Mouse (Mus musculus) embryonic facial prominence, embryonic 15.5 days (tissue): ENCODE measurements at regions not wholly inside any gene's neighbourhood (a gene's known extent, or its start where the extent isn't known, plus 50 kb on each side); places are given as distances from the start of the nearest gene placed in this dataset.

Source experiments
- ATAC-seq: fragments of 200-750 bp; cut with Nextera tagmentation; 2 replicates; pipeline ENCODE4 v1.8.0; 2017; ENCODE audit warnings: low read depth, moderate TSS enrichment; ENCODE audit not compliant: insufficient number of reproducible peaks, low FRiP score, low TSS enrichment
- H3K27ac ChIP-seq: fragments of 300-500 bp; sonication (generic); replicated peaks from 2 replicates; pipeline ENCODE4 v1.5.1; 2015; ENCODE audit warnings: mild to moderate bottlenecking, inconsistent platforms
- H3K27me3 ChIP-seq: fragments of 300-500 bp; sonication (generic); 2 replicates; pipeline ENCODE4 v1.6.1; 2015; ENCODE audit warnings: inconsistent platforms
- H3K36me3 ChIP-seq: fragments of 300-500 bp; sonication (generic); 2 replicates; pipeline ENCODE4 v1.6.1; 2015; ENCODE audit warnings: mild to moderate bottlenecking, inconsistent platforms
- H3K4me1 ChIP-seq: fragments of 300-500 bp; sonication (generic); 2 replicates; pipeline ENCODE4 v1.6.1; 2015; ENCODE audit warnings: inconsistent platforms
- H3K4me2 ChIP-seq: fragments of 300-500 bp; sonication (generic); replicated peaks from 2 replicates; pipeline ENCODE4 v1.6.1; 2015; ENCODE audit warnings: mild to moderate bottlenecking, inconsistent platforms
- H3K4me3 ChIP-seq: fragments of 300-500 bp; sonication (generic); replicated peaks from 2 replicates; pipeline ENCODE4 v1.5.1; 2015; ENCODE audit warnings: mild to moderate bottlenecking, inconsistent platforms
- H3K9ac ChIP-seq: fragments of 300-500 bp; sonication (generic); 2 replicates; pipeline ENCODE4 v1.6.1; 2015; ENCODE audit warnings: inconsistent platforms
- H3K9me3 ChIP-seq: fragments of 300-500 bp; sonication (generic); replicated peaks from 2 replicates; pipeline ENCODE4 v1.6.1; 2016; ENCODE audit warnings: inconsistent platforms
- WGBS: fragments of 180-500 bp; shearing (Covaris S2); methylation state at CpG from one replicate; pipeline ENCODE4 v1.1.7; 2015; 5-methylcytosine and 5-hydroxymethylcytosine counted together

DNA sequence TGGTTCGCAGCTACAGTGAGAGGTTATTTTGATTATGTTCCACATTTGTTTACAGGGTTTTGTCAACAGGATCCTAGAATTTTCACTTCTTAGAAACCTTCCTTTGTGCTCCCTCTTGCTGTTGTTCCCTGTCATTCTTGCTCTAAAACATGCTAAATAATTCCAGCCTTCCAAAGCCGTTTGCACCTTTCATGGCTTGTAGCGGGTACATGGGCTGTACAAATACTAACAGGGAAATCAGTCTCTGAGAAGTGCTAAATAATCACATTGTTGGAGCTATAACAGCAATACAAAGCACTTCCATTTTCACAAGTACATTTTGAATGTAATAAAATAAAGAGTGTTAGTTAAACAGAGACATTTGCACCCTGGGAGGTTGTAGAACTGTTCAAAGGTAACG is 268.8 kb upstream of the Acvr2a start:
- H3K9me3 ChIP-seq: no peaks in the 10 kb centered on the region
- H3K27me3 ChIP-seq: no peaks in the 10 kb centered on the region
- no peak overlapping the region for H3K4me2 ChIP-seq
- no peaks in the 10 kb centered on the region for H3K36me3 ChIP-seq
- no peak overlapping the region for H3K27ac ChIP-seq
- 85% methylated on average over 4 of the region's 4 CpGs for WGBS
- H3K9ac ChIP-seq: no peak overlapping the region
- H3K4me1 ChIP-seq: no peaks in the 10 kb centered on the region
- H3K4me3 ChIP-seq: no peak overlapping the region
- ATAC-seq: no peak

DNA sequence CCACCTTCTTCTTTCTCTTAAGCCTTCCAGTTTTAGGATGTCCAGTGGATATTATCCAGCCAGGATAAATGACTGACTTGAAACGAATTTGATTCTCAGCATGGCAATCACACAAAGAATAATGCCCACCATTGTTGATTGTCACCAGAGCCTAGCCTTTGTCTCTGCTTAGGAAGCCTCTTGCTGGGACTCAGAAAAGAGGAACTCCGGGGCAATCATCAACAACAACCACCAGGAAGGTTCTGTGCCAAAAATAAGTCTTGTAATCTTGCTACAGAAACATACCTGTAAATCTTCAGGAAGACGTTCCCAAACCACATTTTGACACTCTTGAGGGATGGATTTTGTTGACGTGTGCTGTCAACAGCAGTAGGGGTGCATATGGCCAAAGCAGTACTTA is 268.2 kb upstream of the Acvr2a start:
- H3K4me1 ChIP-seq: no peaks in the 10 kb centered on the region
- H3K27me3 ChIP-seq: no peaks in the 10 kb centered on the region
- H3K4me2 ChIP-seq: no peak overlapping the region
- no peaks in the 10 kb centered on the region for H3K9me3 ChIP-seq
- no peak overlapping the region for H3K9ac ChIP-seq
- no peak overlapping the region for H3K4me3 ChIP-seq
- H3K27ac ChIP-seq: no peak overlapping the region
- ATAC-seq: no peak
- no peaks in the 10 kb centered on the region for H3K36me3 ChIP-seq
- 56% methylated on average over 4 of the region's 4 CpGs for WGBS

GRCm38 (mm10) chr2:48546194-48546593 is 267.7 kb upstream of the Acvr2a start:
- no peaks in the 10 kb centered on the region for H3K36me3 ChIP-seq
- no peak for ATAC-seq
- H3K27ac ChIP-seq: no peak overlapping the region
- H3K4me2 ChIP-seq: no peak overlapping the region
- H3K4me3 ChIP-seq: no peak overlapping the region
- H3K9ac ChIP-seq: no peak overlapping the region
- H3K27me3 ChIP-seq: no peaks in the 10 kb centered on the region
- no peaks in the 10 kb centered on the region for H3K4me1 ChIP-seq
- no peaks in the 10 kb centered on the region for H3K9me3 ChIP-seq
- 88% methylated on average over 4 of the region's 4 CpGs for WGBS

- WGBS: 44% methylated on average over 3 of the region's 3 CpGs
- no peaks in the 10 kb centered on the region for H3K27me3 ChIP-seq
- H3K36me3 ChIP-seq: no peaks in the 10 kb centered on the region
- no peak overlapping the region for H3K9ac ChIP-seq
- H3K4me3 ChIP-seq: no peak overlapping the region
- no peak overlapping the region for H3K27ac ChIP-seq
- H3K4me2 ChIP-seq: no peak overlapping the region
- no peaks in the 10 kb centered on the region for H3K9me3 ChIP-seq
- no peak for ATAC-seq
- 0 out of 2 replicates have a peak, but pooled peaks cover 5% of the 10 kb centered on the region for H3K4me1 ChIP-seq
These were observed 257.3 kb upstream of the Acvr2a start for GRCm38 (mm10) chr2:48556600-48556999.

- Histone ChIP-seq H3K4me3 (no peak overlapping the region), H3K4me1 (0 out of 2 replicates have a peak, but pooled peaks cover 5% of the 10 kb centered on the region), H3K36me3 (no peaks in the 10 kb centered on the region), H3K9me3 (no peaks in the 10 kb centered on the region), H3K9ac (no peak overlapping the region), H3K27me3 (no peaks in the 10 kb centered on the region), H3K4me2 (no peak overlapping the region), H3K27ac (no peak overlapping the region)
- no peak for ATAC-seq
These were observed 256.8 kb upstream of the Acvr2a start for GRCm38 (mm10) chr2:48557123-48557522.

DNA sequence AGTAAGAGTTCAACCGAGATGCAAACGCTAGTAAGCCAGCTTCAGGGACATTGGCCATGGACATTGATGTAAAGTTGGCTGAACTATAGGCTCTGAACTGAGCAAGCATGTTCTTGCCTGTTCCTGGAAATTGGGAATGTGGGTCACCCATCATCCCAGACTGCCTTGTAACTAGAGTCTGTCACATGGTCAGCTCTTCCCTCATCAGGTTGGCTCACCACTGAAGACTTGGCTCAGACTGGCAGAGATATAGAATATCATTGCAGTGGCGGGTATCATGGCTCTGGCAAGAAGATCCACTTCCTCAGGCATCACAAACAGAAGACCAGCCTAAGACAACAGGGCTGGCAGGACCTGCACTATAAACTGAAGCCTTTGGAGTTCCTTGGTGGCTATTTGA is 255.3 kb upstream of the Acvr2a start:
- no peak for ATAC-seq
- Histone ChIP-seq H3K27me3 (no peaks in the 10 kb centered on the region), H3K4me2 (no peak overlapping the region), H3K4me1 (0 out of 2 replicates have a peak, but pooled peaks cover 5% of the 10 kb centered on the region), H3K9ac (no peak overlapping the region), H3K4me3 (no peak overlapping the region), H3K36me3 (no peaks in the 10 kb centered on the region), H3K9me3 (no peaks in the 10 kb centered on the region), H3K27ac (no peak overlapping the region)
- WGBS: 88% methylated on average over 3 of the region's 3 CpGs

- H3K4me2 ChIP-seq: no peak overlapping the region
- no peak overlapping the region for H3K9ac ChIP-seq
- H3K36me3 ChIP-seq: no peaks in the 10 kb centered on the region
- ATAC-seq: no peak
- H3K27ac ChIP-seq: no peak overlapping the region
- H3K9me3 ChIP-seq: no peaks in the 10 kb centered on the region
- 70% methylated on average over 3 of the region's 3 CpGs for WGBS
- H3K4me1 ChIP-seq: no peaks in the 10 kb centered on the region
- H3K4me3 ChIP-seq: no peak overlapping the region
- H3K27me3 ChIP-seq: no peaks in the 10 kb centered on the region
These were observed 250.3 kb upstream of the Acvr2a start for GRCm38 (mm10) chr2:48563636-48564035.

GRCm38 (mm10) chr2:48564170-48564569 is 249.7 kb upstream of the Acvr2a start:
- no peaks in the 10 kb centered on the region for H3K27me3 ChIP-seq
- no peak for ATAC-seq
- WGBS: 79% methylated on average over 4 of the region's 4 CpGs

GRCm38 (mm10) chr2:48567871-48568270 is 246.0 kb upstream of the Acvr2a start:
- Histone ChIP-seq H3K4me1 (no peaks in the 10 kb centered on the region), H3K4me2 (no peak overlapping the region)

More at GRCm38 (mm10) chr2:48564170-48564569, 249.7 kb upstream of the Acvr2a start:
- Histone ChIP-seq H3K9me3 (no peaks in the 10 kb centered on the region), H3K4me2 (no peak overlapping the region), H3K36me3 (no peaks in the 10 kb centered on the region), H3K9ac (no peak overlapping the region), H3K4me1 (no peaks in the 10 kb centered on the region), H3K27ac (no peak overlapping the region), H3K4me3 (no peak overlapping the region)

DNA sequence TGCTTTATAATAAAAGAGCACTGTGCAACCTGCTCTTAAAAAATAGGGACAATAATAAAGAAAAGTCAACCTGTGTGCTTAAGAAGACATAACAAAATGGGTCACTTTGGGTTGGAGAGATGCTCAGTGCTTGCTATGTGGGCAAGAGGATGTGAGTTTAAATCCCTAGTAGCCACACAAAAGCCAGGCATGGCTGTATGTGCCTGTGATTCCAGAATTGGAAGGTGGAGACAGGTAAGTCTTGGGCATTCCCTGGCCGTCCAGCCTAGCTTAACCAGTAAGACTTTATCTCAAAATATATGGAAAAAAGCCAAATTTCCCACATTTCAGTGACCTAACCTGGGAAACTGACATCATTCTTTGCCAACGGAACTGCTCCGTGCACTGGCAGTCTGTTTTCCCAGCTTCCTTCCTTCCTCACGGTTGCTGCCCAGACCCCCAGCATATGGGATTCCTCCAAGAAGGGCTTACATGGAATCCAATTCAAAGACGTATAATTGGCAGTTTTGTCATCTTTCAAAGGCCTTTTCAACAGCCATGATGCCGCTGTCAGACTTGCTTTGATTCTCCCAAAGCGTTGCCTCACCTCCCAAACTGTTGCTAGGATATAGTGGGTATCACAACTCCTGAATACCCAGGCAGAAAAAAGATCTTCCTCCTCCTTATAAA is 227.6 kb upstream of the Acvr2a start:
- no peaks in the 10 kb centered on the region for H3K9me3 ChIP-seq
- H3K4me2 ChIP-seq: no peak overlapping the region
- no peak overlapping the region for H3K27ac ChIP-seq
- no peaks in the 10 kb centered on the region for H3K27me3 ChIP-seq
- H3K9ac ChIP-seq: no peak overlapping the region
- no peaks in the 10 kb centered on the region for H3K4me1 ChIP-seq
- no peak for ATAC-seq
- no peak overlapping the region for H3K4me3 ChIP-seq
- WGBS: 73% methylated on average over 7 of the region's 7 CpGs
- H3K36me3 ChIP-seq: no peaks in the 10 kb centered on the region

More at GRCm38 (mm10) chr2:48567871-48568270, 246.0 kb upstream of the Acvr2a start:
- no peak overlapping the region for H3K9ac ChIP-seq
- no peaks in the 10 kb centered on the region for H3K27me3 ChIP-seq
- no peak overlapping the region for H3K4me3 ChIP-seq
- H3K27ac ChIP-seq: no peak overlapping the region
- 51% methylated on average over 6 of the region's 6 CpGs for WGBS
- no peaks in the 10 kb centered on the region for H3K36me3 ChIP-seq
- no peaks in the 10 kb centered on the region for H3K9me3 ChIP-seq
- ATAC-seq: no peak

- 76% methylated on average over 4 of the region's 4 CpGs for WGBS
- no peak overlapping the region for H3K9ac ChIP-seq
- no peak for ATAC-seq
- H3K4me1 ChIP-seq: no peaks in the 10 kb centered on the region
- no peak overlapping the region for H3K27ac ChIP-seq
- H3K4me3 ChIP-seq: no peak overlapping the region
- H3K27me3 ChIP-seq: no peaks in the 10 kb centered on the region
- H3K36me3 ChIP-seq: no peaks in the 10 kb centered on the region
- no peaks in the 10 kb centered on the region for H3K9me3 ChIP-seq
- H3K4me2 ChIP-seq: no peak overlapping the region
These were observed 227.1 kb upstream of the Acvr2a start for GRCm38 (mm10) chr2:48586831-48587169.

DNA sequence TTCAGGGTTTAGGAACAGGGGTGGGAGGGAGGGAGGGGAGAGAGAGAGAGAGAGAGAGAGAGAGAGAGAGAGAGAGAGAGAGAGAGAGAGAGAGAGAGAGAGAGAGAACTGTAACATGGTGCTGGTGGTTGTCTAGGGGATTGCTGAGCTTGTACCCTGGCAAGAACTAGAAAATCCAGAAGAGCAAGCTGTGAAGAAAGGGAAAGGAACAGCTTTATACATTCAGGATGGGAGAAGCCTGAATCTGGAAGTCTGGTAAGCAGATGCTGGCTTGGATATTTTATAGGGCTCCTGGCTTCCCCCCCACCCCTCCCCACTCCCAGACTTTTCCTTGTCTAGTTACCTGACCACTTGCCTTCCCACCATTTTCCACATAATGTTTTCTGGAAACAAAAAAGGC is 224.2 kb upstream of the Acvr2a start:
- no peak overlapping the region for H3K4me3 ChIP-seq
- no peak for ATAC-seq
- H3K27me3 ChIP-seq: no peaks in the 10 kb centered on the region
- no peaks in the 10 kb centered on the region for H3K9me3 ChIP-seq
- no peaks in the 10 kb centered on the region for H3K36me3 ChIP-seq
- H3K27ac ChIP-seq: no peak overlapping the region
- no peaks in the 10 kb centered on the region for H3K4me1 ChIP-seq
- H3K4me2 ChIP-seq: no peak overlapping the region
- no peak overlapping the region for H3K9ac ChIP-seq
